Mouse (Mus musculus): ENCODE measurements around the gene Pygb.
A peak's percentile ranks its signal among the peaks of the same experiment; 100 is the strongest.

- TF ChIP-seq POLR2A (IDR thresholded peaks at IDR 0.05; ENCODE audit: insufficient read length, low read depth) (no peak), E2F4 (IDR thresholded peaks at IDR 0.05; ENCODE audit: insufficient read depth) (no peak), REST (IDR thresholded peaks at IDR 0.05; ENCODE audit: insufficient read depth, insufficient read length) (no peak), SRF (IDR thresholded peaks at IDR 0.05; ENCODE audit: control insufficient read depth, insufficient read length, low read depth) (no peak), MAX (IDR thresholded peaks at IDR 0.05; ENCODE audit: low read depth) (no peak), POLR2AphosphoS2 (IDR thresholded peaks at IDR 0.05; ENCODE audit: insufficient read length, low read depth) (no peak), USF1 (IDR thresholded peaks at IDR 0.05; ENCODE audit: low read depth) (peak; percentile 78), TCF12 (IDR thresholded peaks at IDR 0.05; ENCODE audit: insufficient read depth, poor library complexity, severe bottlenecking) (no peak), CEBPB (IDR thresholded peaks at IDR 0.05; ENCODE audit: insufficient read depth, poor library complexity, severe bottlenecking) (no peak), MYOD1 (IDR thresholded peaks at IDR 0.05; ENCODE audit: control insufficient read depth in 1 of 3, insufficient read length in 2 of 3, low read depth in 2 of 3) (peak in 2 of 3 experiments; percentile 5 to 9), MYOG (IDR thresholded peaks at IDR 0.05; ENCODE audit: control insufficient read depth in 1 of 3, insufficient read depth in 1 of 3, insufficient read length in 2 of 3, low read depth in 2 of 3) (no peak)
These were observed 53.3 kb downstream of the Pygb start for GRCm38 (mm10) chr2:150839686-150840471.

Data from myocyte (in vitro differentiated cells).